Mouse (Mus musculus) small intestine, adult 2 months (tissue): ENCODE measurements at regions not wholly inside any gene's neighbourhood (a gene's known extent, or its start where the extent isn't known, plus 50 kb on each side); places are given as distances from the start of the nearest gene placed in this dataset.

Experiments
- CTCF ChIP-seq: fragments of 200-500 bp; IDR thresholded peaks from 2 replicates; pipeline ENCODE4 v1.5.1; 2012; ENCODE audit warnings: low read depth, mild to moderate bottlenecking, control low read depth, inconsistent platforms, low read length, moderate library complexity, mixed read lengths; ENCODE audit not compliant: insufficient replicate concordance, insufficient read length; ENCODE audit errors: extremely low read depth
- POLR2A ChIP-seq: fragments of 200-500 bp; IDR thresholded peaks from 2 replicates; pipeline ENCODE4 v1.6.1; 2012; ENCODE audit warnings: low read depth, mild to moderate bottlenecking, control low read depth, inconsistent platforms, low read length, moderate library complexity

- TF ChIP-seq POLR2A (no peak), CTCF (no peak)
Measured at GRCm38 (mm10) chr7:114986481-114986880, 243.0 kb downstream of the Insc start.
